Mouse (Mus musculus) C2C12 (cell line): ENCODE measurements around the gene Polr3c.

ENCODE experiments used
- CEBPB ChIP-seq: IDR thresholded peaks from one replicate; pipeline ENCODE4 v1.6.1; 2011; ENCODE audit warnings: low read depth, mild to moderate bottlenecking, control low read depth, moderate library complexity
- CTCF ChIP-seq: IDR thresholded peaks from one replicate; pipeline ENCODE4 v1.5.1; 2011; ENCODE audit not compliant: control insufficient read depth, insufficient read depth, insufficient read length
- MAX ChIP-seq: IDR thresholded peaks from one replicate; pipeline ENCODE4 v1.6.1; 2011; ENCODE audit warnings: mild to moderate bottlenecking, control low read depth
- MYOG ChIP-seq: IDR thresholded peaks from one replicate; pipeline ENCODE4 v1.6.1; 2011; ENCODE audit not compliant: control insufficient read depth, insufficient read length; ENCODE audit errors: extremely low read depth

DNA sequence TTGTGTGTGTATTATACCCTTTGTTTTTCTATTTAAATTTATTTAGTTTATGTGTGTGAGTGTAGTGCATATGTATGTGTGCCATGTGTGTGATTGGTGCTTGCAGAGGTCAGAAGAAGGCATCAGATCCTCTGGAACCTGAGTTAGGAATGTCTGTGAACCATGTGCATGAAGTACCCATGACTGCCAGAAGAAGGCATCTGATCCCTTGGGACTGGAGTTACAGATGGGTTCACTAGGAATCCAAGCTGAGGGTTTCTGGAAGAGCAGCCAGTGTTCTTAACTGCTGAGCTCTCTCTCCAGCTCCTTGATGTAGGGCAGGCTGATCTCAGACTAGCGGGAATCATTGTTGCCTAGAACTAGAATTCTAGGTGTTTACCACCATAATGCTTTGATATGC is 10.6 kb upstream of the Polr3c start:
- TF ChIP-seq CTCF (no peak), MAX (no peak), CEBPB (no peak), MYOG (no peak)
